Mouse (Mus musculus) hindbrain, postnatal 0 days (tissue): ENCODE measurements at regions not wholly inside any gene's neighbourhood (a gene's known extent, or its start where the extent isn't known, plus 50 kb on each side); places are given as distances from the start of the nearest gene placed in this dataset.

ENCODE experiments used
- ATAC-seq: fragments of 200-750 bp; cut with Nextera tagmentation; 2 replicates; pipeline ENCODE4 v1.8.0; 2017; ENCODE audit warnings: mild to moderate bottlenecking, moderate TSS enrichment, moderate library complexity
- DNase-seq: peaks from one replicate; pipeline ENCODE4 v3.0.0-alpha.2; 2015; ENCODE audit warnings: low spot score
- H3K27ac ChIP-seq: fragments of 300-500 bp; sonication (generic); 2 replicates; pipeline ENCODE4 v1.5.1; 2014; ENCODE audit warnings: mild to moderate bottlenecking
- H3K27me3 ChIP-seq: fragments of 300-500 bp; sonication (generic); 2 replicates; pipeline ENCODE4 v1.6.1; 2014; ENCODE audit warnings: low read length, mixed read lengths; ENCODE audit not compliant: insufficient read depth
- H3K36me3 ChIP-seq: fragments of 300-500 bp; sonication (generic); 2 replicates; pipeline ENCODE4 v1.6.1; 2014; ENCODE audit warnings: low read length, mixed read lengths; ENCODE audit not compliant: insufficient read depth
- H3K4me1 ChIP-seq: fragments of 300-500 bp; sonication (generic); 2 replicates; pipeline ENCODE4 v1.6.1; 2014; ENCODE audit warnings: antibody characterized with exemption, low read length, mixed read lengths; ENCODE audit not compliant: insufficient read depth
- H3K4me2 ChIP-seq: fragments of 300-500 bp; sonication (generic); 2 replicates; pipeline ENCODE4 v1.6.1; 2014; ENCODE audit warnings: low read depth, mild to moderate bottlenecking, low read length, moderate library complexity, mixed read lengths
- H3K4me3 ChIP-seq: fragments of 300-500 bp; sonication (generic); 2 replicates; pipeline ENCODE4 v1.5.1; 2014; ENCODE audit warnings: low read length
- H3K9ac ChIP-seq: fragments of 300-500 bp; sonication (generic); replicated peaks from 2 replicates; pipeline ENCODE4 v1.6.1; 2014; ENCODE audit warnings: mild to moderate bottlenecking, low read length, moderate library complexity, mixed read lengths
- H3K9me3 ChIP-seq: fragments of 300-500 bp; sonication (generic); 2 replicates; pipeline ENCODE4 v1.6.1; 2016; ENCODE audit warnings: low read length, mixed read lengths
- CTCF ChIP-seq: IDR thresholded peaks from 2 replicates; pipeline ENCODE4 v1.5.1; 2016; ENCODE audit warnings: antibody characterized with exemption, control low read depth, low read depth

- ATAC-seq (no peak), DNase-seq (peak; percentile 76)
- peak; percentile 58 for TF ChIP-seq CTCF
- Histone ChIP-seq H3K4me2 (no peak overlapping the region), H3K36me3 (no peaks in the 10 kb centered on the region), H3K27me3 (no peaks in the 10 kb centered on the region), H3K9ac (no peak overlapping the region), H3K27ac (no peak overlapping the region), H3K4me3 (no peak overlapping the region), H3K4me1 (no peaks in the 10 kb centered on the region), H3K9me3 (no peaks in the 10 kb centered on the region)
Measured at GRCm38 (mm10) chrX:76680890-76681289, 78.2 kb upstream of the Cldn34d start.
